Mouse (Mus musculus): Measurements from ENCODE around the gene Cypt1. TPM values are rescaled to one million over a fixed set of nuclear protein-coding genes. Genes with fewer than 3 reads are reported as not detected.

Gene Cypt1
- polyA plus RNA-seq (2021), result not detected

DNA sequence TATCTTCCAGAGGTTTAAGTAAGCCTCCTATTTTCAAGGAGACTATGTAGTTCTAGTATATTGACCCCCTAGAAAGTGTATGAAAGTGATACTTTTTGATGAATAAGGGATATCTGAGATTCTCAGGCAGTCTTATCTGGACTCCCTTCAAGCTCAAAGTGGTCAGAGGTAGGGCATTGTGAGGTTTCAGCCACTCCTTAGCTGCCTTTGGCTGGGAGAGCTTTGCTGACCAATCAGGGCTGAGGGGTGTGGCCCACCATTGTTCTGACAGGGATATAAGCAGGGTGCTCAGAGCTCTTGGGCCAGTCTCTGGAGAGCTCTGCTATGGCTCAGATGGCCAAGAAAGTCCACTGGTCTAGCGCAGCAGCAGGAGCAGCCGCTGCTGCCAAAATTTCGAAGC is at the start of gene Cypt1:
Gene Cypt1 (plus strand): TSS at position 301 of the 400 bp plus-strand sequence.
- H3K27me3 ChIP-seq, result no peaks in the 10 kb centered on the region
- no peak for TF ChIP-seq CTCF (IDR thresholded peaks at IDR 0.05)
- in situ Hi-C loops (cut with MboI; ENCODE audit: low pct_unique_long_range_greater_than_20kb), result no loop called here
- ChIA-PET CTCF (no interaction called here), POLR2A (interaction anchor here (0.6 kb wide), 1 partner anchor 12 kb away, joined by 3 read pairs; no protein-coding TSS in a partner anchor)
- ATAC-seq (no peak), DNase-seq (ENCODE audit: low read depth, low spot score) (no peak)

DNA sequence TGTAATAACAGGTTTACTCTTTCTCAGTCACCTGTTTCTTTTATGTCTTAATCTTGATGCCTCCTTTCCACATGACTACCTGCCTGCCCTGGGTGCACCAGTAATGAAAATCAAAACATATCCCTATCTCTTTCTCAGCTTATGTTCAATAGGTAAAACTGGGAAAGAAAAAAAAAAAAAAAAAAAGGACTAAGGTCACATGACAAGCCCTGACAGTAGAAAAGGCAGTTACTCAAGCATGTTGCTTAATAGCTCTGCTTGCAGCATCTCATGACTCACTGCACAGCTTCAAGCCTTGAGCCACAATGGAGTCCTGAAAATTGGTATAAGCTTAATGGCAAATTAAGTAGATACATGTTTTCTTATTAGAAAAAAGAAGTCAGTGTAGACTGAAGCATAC is 24.1 kb downstream of the Cypt1 start:
- peaks cover 3% of the 10 kb centered on the region for H3K27me3 ChIP-seq
- POLR2A ChIA-PET, result no interaction called here
- in situ Hi-C loops (cut with MboI; ENCODE audit: low pct_unique_long_range_greater_than_20kb), result no loop called here
- CTCF ChIA-PET, result no interaction called here
- ATAC-seq, result peak; percentile 69
- peak; percentile 19 for DNase-seq (ENCODE audit: low read depth, low spot score)
- no peak for TF ChIP-seq CTCF (IDR thresholded peaks at IDR 0.05)

DNA sequence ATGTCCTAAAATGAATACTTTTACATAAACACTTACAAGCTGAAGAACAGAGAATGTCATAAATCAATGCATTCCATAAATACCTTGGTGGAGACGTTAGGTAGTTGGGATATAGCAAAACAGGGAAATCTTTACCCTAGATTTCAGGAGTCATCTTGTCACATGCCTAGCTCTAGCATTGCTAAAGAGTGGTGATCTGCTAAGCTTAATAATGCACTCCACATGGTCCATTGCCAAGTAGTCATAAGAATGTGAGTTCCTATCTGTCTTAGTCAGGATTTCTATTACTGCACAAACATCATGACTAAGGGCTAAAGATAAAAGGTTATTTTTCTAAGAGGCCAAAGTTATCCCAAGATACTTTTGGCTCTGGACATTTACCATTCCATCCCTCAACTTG is 34.4 kb downstream of the Cypt1 start:
- ATAC-seq (peak; percentile 79), DNase-seq (ENCODE audit: low read depth, low spot score) (peak; percentile 48)
- POLR2A ChIA-PET, result no interaction called here
- in situ Hi-C loops (cut with MboI; ENCODE audit: low pct_unique_long_range_greater_than_20kb), result no loop called here
- CTCF ChIA-PET, result interaction anchor here (0.6 kb wide), 1 partner anchor 9 kb away, joined by 3 read pairs; no protein-coding TSS in a partner anchor
- no peak for TF ChIP-seq CTCF (IDR thresholded peaks at IDR 0.05)
- peaks cover 9% of the 10 kb centered on the region for H3K27me3 ChIP-seq

DNA sequence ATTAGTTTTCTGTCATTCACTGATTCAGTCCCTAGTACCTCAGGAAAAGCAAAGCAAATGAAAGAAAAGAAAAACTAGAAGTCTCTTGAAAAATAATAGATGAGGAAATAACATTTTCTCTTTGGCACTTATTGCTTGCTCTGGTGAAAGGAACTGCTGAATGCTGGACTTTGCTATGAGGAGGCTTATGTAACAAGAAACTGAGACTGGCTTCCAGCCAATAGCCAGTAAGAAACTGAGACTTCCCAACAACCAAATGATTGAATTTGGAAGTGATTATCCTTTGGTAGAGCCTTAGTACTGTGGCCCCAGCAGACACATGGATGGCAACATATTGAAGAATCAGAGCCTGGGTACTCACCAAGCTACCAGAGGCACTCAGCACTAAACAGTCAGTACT is 35.8 kb downstream of the Cypt1 start:
- no peak for ATAC-seq
- in situ Hi-C loops (cut with MboI; ENCODE audit: low pct_unique_long_range_greater_than_20kb), result no loop called here
- POLR2A ChIA-PET, result no interaction called here
- peaks cover 9% of the 10 kb centered on the region for H3K27me3 ChIP-seq
- no peak for DNase-seq (ENCODE audit: low read depth, low spot score)
- TF ChIP-seq CTCF (IDR thresholded peaks at IDR 0.05), result no peak
- CTCF ChIA-PET, result no interaction called here

Other genes starting within 250 kb of the Cypt1 start
- gene Maoa, start 96.8 kb downstream of the Cypt1 start, polyA plus RNA-seq (2021), result 97.0 TPM

Measured in Patski (cell line).